Mouse (Mus musculus) embryonic fibroblast, embryonic 13.5 days (primary cell): ENCODE data around the gene Tmem274.

Experiments
- CTCF ChIP-seq: IDR thresholded peaks from 2 replicates; pipeline ENCODE4 v1.5.1; 2011; ENCODE audit warnings: mild to moderate bottlenecking, control low read depth, low read length, moderate library complexity, borderline replicate concordance; ENCODE audit not compliant: insufficient read depth
- POLR2A ChIP-seq: IDR thresholded peaks from 2 replicates; pipeline ENCODE4 v1.6.1; 2011; ENCODE audit warnings: low read depth, mild to moderate bottlenecking, control low read depth, low read length, moderate library complexity

GRCm38 (mm10) chr4:149504363-149504762 is 27.2 kb downstream of the Tmem274 start:
- TF ChIP-seq POLR2A (0 out of 2 replicates have a peak, but pooled peaks have one; percentile 16), CTCF (no peak)
